Mouse (Mus musculus): ENCODE measurements around the gene Myh6. TPM values are rescaled to one million over a fixed set of nuclear protein-coding genes. Genes with fewer than 3 reads are reported as not detected.

The Myh6 gene
- not detected for polyA plus RNA-seq (2017; shearing (Covaris generic))

DNA sequence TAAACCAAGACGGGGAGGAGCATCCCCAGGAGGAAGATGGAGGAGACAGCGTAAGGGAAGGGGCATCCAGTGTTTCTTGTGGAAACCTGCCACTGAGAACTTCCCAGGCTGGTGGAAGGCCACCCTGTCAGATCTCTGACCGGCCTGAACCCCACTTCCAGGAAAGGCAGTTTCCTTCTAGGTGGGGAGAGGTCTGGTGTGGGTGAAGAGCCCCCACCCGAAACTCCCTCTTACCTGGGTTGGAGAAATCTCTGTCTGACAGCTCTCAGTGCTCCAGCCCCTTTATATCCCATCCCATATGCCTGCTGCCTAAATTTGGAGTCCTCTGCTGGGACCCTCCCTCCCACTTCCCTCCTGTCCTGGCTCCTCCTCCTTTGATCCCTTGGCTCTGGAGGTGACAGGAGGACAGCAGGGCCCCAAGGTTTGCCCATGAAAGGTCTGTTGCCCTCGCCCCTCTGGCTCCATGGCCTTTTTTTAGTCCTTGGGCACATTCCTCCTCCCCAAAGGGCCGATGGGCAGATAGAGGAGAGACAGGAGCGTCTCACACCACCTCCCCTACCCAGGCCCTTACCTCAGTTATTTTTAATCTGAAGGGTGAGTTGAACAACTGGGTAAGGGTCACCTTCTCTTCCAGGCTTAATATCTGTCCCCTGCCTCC, at the start of gene Myh6:
Gene Myh6 (minus strand): TSS at position 608 of the 658 bp plus-strand sequence.

DNA sequence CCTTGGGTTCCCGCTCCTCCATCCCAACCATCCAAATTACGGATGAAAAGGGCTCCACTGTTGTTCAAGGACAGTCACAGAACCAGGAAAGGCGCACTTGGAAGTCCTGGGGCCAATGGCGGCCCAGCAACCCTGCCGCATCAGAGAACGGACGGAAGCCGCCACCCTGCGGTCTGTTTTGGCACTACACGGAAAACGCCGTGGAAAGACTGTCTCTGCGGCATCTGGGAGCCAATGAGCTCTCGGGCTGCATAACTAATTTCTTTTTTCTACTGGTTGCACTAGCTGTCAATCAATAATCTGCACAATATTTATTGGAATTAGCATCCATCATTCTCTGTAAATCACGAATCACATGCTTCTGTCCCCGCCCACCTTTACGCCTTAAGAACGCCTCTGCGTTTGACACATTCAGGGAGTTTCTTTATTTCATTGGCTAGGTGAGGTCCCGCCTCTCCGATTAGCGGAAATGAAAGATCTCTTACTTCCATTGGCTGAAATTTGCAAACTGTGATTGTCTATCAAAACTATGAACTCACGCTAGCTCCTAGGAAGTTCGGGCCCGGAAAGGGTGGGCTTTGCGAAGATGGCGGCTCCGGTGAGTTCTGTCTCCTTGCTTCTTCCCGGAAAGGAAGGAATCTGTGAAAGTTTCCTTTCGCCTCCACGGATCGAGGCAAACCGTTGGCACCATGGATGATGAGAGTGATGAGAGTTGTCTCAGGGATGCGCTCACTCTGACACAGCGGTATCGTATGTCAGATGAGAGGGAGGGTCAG, 48.5 kb upstream of the Myh6 start, which contains the start of gene Ngdn:
Gene Ngdn (plus strand): TSS at position 464 of the 776 bp plus-strand sequence.

DNA sequence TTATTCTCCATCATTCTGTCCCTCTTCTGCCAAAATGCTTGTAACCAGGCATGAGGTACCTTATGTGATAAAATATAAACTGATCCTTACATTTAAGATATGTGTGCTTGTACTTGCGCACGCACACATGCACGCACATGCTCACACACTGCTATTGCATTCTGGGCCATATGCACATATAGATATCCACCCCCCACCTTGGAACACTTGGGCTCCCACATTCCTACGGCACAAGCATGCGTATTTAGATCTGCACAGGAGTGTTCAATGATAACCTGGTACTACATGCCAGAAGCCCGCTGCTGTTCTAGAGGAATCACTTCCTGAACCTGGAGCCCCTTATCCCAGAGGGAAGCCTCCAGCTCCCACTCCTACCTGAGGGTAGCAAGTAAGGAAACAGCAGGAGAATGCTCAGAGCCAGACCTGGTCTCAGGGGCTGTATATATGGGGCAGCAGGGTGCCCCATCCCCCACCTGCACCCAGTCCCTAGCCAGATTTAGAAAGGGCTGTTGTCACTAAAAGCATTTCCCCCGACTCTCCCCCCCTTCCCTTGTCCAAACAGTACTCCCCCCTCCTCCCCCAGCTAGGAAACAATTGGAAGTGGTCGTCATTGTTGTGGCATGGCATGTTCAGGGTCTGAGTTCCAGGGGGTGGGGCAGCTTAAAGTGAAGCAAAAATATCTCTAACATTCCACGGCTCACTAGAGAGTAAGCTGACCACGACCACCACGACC, 27.6 kb upstream of the Myh6 start, which contains the start of gene Myh7:
Gene Myh7 (minus strand): TSS at position 491 of the 733 bp plus-strand sequence.

DNA sequence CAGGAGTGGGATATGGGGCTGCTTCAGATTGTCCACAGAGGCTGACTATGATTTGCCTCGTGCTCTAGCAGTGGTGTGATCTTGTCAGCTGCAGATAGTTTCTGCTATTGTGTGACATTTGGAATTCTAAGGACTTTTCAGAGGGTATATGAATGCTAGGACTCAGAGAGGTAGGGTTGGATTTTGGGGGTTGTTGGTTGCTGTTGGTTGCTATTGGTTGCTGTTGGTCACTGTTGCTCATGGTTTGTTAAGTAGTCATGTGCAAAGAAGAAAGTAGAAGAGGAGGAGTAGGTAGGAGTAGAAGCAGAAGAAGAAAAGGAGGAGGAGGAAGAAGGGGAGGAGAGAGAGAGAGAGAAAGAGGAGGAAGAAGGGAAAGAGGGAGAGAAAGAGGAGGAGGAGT, 9.9 kb upstream of the Myh6 start, which contains the start of gene Gm17428:
Gene Gm17428 (plus strand): TSS at position 301 of the 400 bp plus-strand sequence.

DNA sequence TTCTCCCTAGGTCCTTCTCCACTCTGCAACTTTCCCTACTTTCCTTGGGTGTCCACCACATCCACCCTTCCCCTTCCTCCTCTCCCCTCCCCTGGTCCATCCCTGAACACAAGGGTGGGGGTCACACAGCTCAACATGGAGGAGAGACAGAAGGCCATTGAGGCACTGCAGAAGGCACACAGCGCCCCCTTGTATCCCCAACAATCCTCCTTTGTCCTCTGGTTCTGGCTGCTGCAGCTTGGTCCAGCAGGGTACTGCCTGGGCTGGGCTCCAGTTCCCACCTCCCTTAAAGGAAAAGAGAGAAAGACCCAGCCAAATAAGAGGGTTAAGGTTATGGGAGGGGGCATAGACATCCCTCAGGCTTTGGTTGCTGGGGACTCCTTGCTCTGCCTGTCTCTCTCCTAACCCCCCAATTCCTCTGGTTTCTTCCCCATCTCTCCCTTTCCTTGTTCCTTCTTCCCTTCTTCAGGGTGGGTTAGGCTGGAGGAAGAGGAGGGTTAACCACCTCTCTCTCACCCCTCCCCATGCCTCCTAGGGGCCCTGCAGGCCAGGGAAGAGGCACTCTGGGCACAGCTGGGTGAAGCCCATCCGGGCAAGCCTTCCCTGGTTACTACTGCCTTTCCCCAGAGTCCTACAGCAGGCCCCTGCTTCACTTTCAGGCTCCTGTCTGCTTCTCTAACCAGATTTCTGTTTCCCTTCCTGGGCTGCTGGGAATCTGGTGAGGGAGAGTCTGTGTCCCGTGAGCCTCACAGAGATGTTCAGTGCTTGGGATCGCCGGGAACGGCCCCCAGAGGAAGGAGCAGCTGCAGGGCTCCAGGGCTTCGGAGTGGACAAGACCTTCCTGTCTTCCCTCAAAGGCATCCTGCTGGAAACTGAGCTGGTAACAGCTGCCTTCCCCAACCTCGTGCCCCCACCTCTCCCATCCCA, 30.6 kb downstream of the Myh6 start, which contains the start of gene Cmtm5:
Gene Cmtm5 (plus strand): TSS at position 358 of the 927 bp plus-strand sequence.

DNA sequence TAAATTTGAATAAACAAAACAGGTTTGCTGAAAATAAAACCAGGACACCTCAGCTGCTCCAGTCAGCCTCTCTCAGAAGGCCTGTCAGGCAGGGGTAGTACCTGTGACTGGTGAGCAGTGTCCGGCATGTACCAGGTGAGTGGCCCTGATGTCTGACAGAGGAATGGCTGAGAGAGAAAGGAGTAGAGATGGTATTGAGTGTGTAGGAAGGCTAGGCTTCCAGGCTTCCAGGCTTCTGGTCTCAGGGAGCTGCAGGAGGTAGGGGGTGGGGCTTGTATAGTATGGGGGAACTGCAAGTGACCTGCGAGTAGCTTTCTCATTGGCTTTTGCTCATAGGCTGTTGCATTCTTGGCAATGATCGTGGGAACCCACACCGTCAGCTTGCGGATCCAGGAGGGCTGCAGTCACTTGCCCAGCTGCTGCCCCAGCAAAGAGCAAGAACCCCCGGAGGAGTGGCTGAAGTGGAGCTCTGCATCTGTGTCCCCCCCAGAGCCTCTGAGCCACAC, 34.0 kb downstream of the Myh6 start, which contains the start of gene Il25:
Gene Il25 (plus strand): TSS at position 51 of the 506 bp plus-strand sequence.

DNA sequence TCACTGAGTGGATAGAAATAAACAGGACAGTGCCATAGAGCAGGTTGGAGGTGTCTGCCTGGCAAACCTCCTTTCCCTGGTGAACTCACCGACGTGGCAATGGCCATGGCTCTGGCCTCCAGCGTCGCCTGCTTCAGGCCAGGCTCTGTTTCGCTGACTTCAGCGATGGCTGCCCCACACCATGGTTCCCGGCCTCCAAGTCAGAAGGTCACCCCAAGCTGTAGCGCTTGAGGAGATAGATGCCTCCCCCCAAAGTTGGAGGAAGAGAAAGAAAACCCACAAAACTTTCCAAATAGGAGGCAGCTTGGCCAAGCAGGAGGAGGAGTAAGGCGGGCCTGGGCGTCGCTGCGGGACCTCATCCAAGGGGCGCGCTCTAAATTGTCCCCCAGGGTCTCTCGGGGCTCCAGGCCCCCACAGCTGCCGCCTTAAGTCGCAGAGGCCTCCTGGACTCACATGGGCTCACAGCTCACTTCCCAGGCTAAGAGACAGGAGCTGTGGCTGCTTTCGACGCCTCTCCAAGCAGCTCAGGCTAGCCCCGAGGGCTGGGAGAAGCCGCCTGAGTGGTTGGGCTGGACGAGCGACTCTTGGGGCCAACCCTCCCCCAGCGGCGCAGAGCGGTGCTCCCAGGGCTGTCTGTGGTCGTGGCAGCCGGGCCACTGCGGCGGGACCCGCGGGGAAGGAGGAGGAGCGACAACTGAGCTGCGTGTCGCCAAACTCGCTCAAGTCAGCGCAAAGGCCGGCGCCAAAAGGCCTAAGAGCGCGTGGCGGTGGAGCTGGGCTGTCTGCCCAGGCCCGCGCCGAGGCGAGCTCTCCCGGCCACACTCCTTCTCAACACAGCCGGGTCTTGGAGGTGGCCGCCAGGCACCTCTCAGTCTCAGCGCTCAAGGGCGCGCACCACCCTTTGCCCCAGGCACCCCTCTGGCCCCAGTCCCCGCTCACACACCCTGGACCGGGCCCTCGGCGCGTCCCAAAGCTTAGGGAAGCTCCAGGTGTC, 41.1 kb downstream of the Myh6 start, which contains the start of gene Efs:
Gene Efs (minus strand): TSS at position 778 of the 994 bp plus-strand sequence.

DNA sequence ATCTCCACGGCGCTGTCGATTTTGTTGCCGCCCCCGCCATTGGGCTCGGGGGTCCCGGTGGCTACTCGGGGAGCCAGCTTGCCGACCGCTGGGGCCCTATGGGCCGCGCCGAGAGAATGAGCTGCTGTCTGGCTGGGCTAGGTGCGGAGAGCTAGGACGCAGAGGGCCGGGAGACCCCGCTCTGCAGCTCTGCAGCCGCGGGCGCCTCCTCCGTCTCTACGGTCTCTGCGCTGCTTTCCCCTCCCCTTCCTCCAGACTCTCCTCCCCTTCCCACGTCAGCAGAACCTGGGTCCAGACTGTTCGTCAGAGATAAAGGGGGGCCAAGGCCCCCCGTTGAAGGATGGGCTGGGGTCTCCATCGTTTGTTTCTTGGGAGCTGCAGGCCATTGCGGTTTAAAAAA, 53.8 kb downstream of the Myh6 start, which contains the start of gene Slc22a17:
Gene Slc22a17 (minus strand): TSS at position 247 of the 400 bp plus-strand sequence.

DNA sequence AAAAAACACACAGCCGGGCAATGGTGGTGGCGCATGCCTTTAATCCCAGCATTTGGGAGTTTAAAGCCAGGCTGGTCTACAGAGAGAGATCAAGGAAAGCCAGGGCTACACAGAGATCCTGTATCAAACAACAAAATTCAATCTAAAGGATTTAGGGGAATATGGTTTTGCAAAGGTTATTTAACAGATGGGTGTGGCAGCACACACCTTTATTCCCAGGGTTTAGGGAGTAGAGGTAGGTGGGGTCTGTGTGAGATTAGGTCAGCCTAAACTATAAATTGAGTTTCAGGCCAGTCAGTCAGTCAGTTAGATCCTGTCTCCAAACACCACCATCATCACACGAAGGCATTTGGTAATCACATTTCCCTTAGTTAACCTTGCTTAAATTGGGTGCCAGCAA, 74.5 kb downstream of the Myh6 start, which contains the start of gene Pabpn1:
Gene Pabpn1 (plus strand): TSS at position 301 of the 400 bp plus-strand sequence.

Other genes starting within 250 kb of the Myh6 start
- 0.37 TPM for gene Slc7a8, start 185.0 kb downstream of the Myh6 start, polyA plus RNA-seq (2017; shearing (Covaris generic))
- gene Rnf212b, start 152.8 kb downstream of the Myh6 start, polyA plus RNA-seq (2017; shearing (Covaris generic)), result not detected
- gene Homez, start 96.0 kb downstream of the Myh6 start, polyA plus RNA-seq (2017; shearing (Covaris generic)), result 10.3 TPM
- gene Ppp1r3e, start 89.4 kb downstream of the Myh6 start, polyA plus RNA-seq (2017; shearing (Covaris generic)), result 0.54 TPM
- 0.95 TPM for gene Bcl2l2, start 83.5 kb downstream of the Myh6 start, polyA plus RNA-seq (2017; shearing (Covaris generic))
- gene Gm20521, start 83.5 kb downstream of the Myh6 start, polyA plus RNA-seq (2017; shearing (Covaris generic)), result not detected
- 26.4 TPM for gene Pabpn1, start 74.4 kb downstream of the Myh6 start, polyA plus RNA-seq (2017; shearing (Covaris generic))
- gene Slc22a17, start 53.8 kb downstream of the Myh6 start, polyA plus RNA-seq (2017; shearing (Covaris generic)), result 1.0 TPM
- gene Efs, start 40.8 kb downstream of the Myh6 start, polyA plus RNA-seq (2017; shearing (Covaris generic)), result not detected
- gene Il25, start 34.2 kb downstream of the Myh6 start, polyA plus RNA-seq (2017; shearing (Covaris generic)), result not detected
- gene Cmtm5, start 30.7 kb downstream of the Myh6 start, polyA plus RNA-seq (2017; shearing (Covaris generic)), result not detected
- gene Gm17428, start 10.0 kb upstream of the Myh6 start, polyA plus RNA-seq (2017; shearing (Covaris generic)), result not detected
- not detected for gene Myh7, start 27.7 kb upstream of the Myh6 start, polyA plus RNA-seq (2017; shearing (Covaris generic))
- gene Ngdn, start 48.5 kb upstream of the Myh6 start, polyA plus RNA-seq (2017; shearing (Covaris generic)), result 134 TPM
- gene Zfhx2, start 125.4 kb upstream of the Myh6 start, polyA plus RNA-seq (2017; shearing (Covaris generic)), result 12.6 TPM
- 14.7 TPM for gene Thtpa, start 127.9 kb upstream of the Myh6 start, polyA plus RNA-seq (2017; shearing (Covaris generic))
- gene Ap1g2, start 139.7 kb upstream of the Myh6 start, polyA plus RNA-seq (2017; shearing (Covaris generic)), result 159 TPM
- gene Jph4, start 150.0 kb upstream of the Myh6 start, polyA plus RNA-seq (2017; shearing (Covaris generic)), result not detected